In the genomic region with DNA sequence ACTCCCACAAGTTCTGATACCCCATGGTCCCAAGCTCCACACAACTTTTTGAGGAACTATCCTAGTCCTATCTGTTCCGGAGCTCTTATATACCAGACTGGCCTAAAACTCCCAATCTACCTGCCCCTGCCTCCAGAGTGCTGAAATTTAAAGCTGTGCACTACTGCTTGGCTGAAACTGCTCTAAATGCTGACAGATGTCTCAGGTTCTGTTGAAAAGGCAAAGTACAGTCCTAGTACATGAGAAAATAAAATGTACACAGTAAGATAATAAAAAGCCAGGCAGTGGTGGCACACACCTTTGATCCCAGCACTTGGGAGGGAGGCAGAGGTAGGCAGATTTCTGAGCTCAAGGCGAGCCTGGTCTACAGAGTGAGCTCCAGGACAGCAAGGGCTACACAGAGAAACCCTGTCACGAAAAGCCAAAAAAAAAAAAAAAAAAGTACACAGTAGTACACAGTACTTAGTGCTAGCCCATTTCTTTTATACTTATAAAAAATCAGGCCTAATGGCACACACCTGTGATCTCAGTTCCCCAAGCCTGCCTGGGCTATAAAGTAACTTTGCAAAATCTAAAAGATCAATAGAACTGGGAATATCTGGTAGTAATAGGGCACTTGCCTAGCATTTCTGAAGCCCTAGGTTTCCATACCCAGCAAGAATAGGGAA, we compare ENCODE assay signal across 14 mouse cellular contexts. TPM values are rescaled to one million over a fixed set of nuclear protein-coding genes. Genes with fewer than 3 reads are reported as not detected.
DNase-seq lines count a peak whose midpoint lies in the region; ATAC-seq and TF ChIP-seq lines count a peak whose summit lies in the region.
"Had no signal": no experiment of that assay in that cellular context is flagged by ENCODE, and none has a peak within 500 bp of the region (broad histone marks: within the 10 kb centered on the region; RNA-seq: fewer than 3 reads in every experiment).

No protein-coding gene starts in this region.

- TF ChIP-seq RAD21 in MEL (IDR thresholded peaks at IDR 0.05; ENCODE audit: low read depth, low read length) = no peak

- WGBS in heart, embryonic 13.5 days = 57% methylated on average over 3 of the region's 3 CpGs
- 59% methylated on average over 3 of the region's 3 CpGs for WGBS in liver, embryonic 14.5 days (ENCODE audit: insufficient replicate concordance)
- 61% methylated on average over 3 of the region's 3 CpGs for WGBS in forebrain, embryonic 14.5 days

- no peaks in the 10 kb centered on the region for H3K27me3 ChIP-seq in heart, embryonic 13.5 days (replicated peaks)
- no peaks in the 10 kb centered on the region for H3K27me3 ChIP-seq in MEL (ENCODE audit: control insufficient read depth in 1 of 2, insufficient read depth in 2 of 2, low read length in 2 of 2)
- no peaks in the 10 kb centered on the region for H3K27me3 ChIP-seq in liver, embryonic 14.5 days (ENCODE audit: control insufficient read depth, insufficient read depth, low read length)
- H3K27me3 ChIP-seq in forebrain, embryonic 14.5 days (replicated peaks; ENCODE audit: control insufficient read depth, insufficient read depth, low read length) = no peaks in the 10 kb centered on the region
- H3K27me3 ChIP-seq: embryonic facial prominence, embryonic 15.5 days; Patski had no signal

- no peak for ATAC-seq in heart, embryonic 13.5 days (ENCODE audit: extremely low read depth, insufficient number of reproducible peaks, low FRiP score, low TSS enrichment)
- no peak for ATAC-seq in liver, embryonic 14.5 days (ENCODE audit: insufficient read depth)
- ATAC-seq in megakaryocyte, adult 5-6 weeks (ENCODE audit: poor library complexity, severe bottlenecking) = no peak
- no peak for ATAC-seq in forebrain, embryonic 14.5 days
- ATAC-seq: Patski had no signal

- TF ChIP-seq CTCF in MEL (IDR thresholded peaks at IDR 0.05 in 2 of 3, conservative IDR thresholded peaks at IDR 0.05 in 1 of 3; ENCODE audit: control insufficient read depth in 1 of 3, insufficient read depth in 1 of 3, low read depth in 2 of 3, low read length in 3 of 3, poor library complexity in 1 of 3, severe bottlenecking in 1 of 3) = no peak
- TF ChIP-seq CTCF in liver, embryonic 14.5 days (IDR thresholded peaks at IDR 0.05; ENCODE audit: low read depth) = no peak

- peaks cover 28% of the 10 kb centered on the region for H3K4me1 ChIP-seq in heart, embryonic 13.5 days
- peaks cover 15 to 26% of the 10 kb centered on the region in 2 experiments for H3K4me1 ChIP-seq in MEL (ENCODE audit: control insufficient read depth in 1 of 2, insufficient read depth in 2 of 2, low read length in 2 of 2)
- peaks cover 10 to 19% of the 10 kb centered on the region in 2 experiments for H3K4me1 ChIP-seq in liver, embryonic 14.5 days (replicated peaks; ENCODE audit: control insufficient read depth in 2 of 2, insufficient read depth in 2 of 2, low read length in 1 of 2)
- H3K4me1 ChIP-seq in forebrain, embryonic 14.5 days (ENCODE audit: control insufficient read depth, insufficient read depth, low read length) = 0 out of 2 replicates have a peak, but pooled peaks cover 2% of the 10 kb centered on the region

- no peak for TF ChIP-seq EP300 in MEL (IDR thresholded peaks at IDR 0.05; ENCODE audit: low read depth in 1 of 2, low read length in 2 of 2)
- no peak for TF ChIP-seq EP300 in liver, embryonic 14.5 days (IDR thresholded peaks at IDR 0.05; ENCODE audit: low read depth)

- H3K36me3 ChIP-seq in heart, embryonic 13.5 days = peaks cover 26% of the 10 kb centered on the region
- peaks cover 10 to 34% of the 10 kb centered on the region in 2 experiments for H3K36me3 ChIP-seq in MEL (ENCODE audit: control insufficient read depth in 1 of 2, insufficient read depth in 2 of 2, low read length in 2 of 2)
- peaks cover 23% of the 10 kb centered on the region for H3K36me3 ChIP-seq in liver, embryonic 14.5 days (replicated peaks; ENCODE audit: control insufficient read depth, insufficient read depth, low read depth)
- H3K36me3 ChIP-seq in forebrain, embryonic 14.5 days (ENCODE audit: control insufficient read depth, insufficient read depth, low read length) = peaks cover 23% of the 10 kb centered on the region

- no peak overlapping the region for H3K9ac ChIP-seq in heart, embryonic 13.5 days
- peak overlapping the region; percentile 49 for H3K9ac ChIP-seq in MEL (ENCODE audit: control insufficient read depth, low read depth, low read length, poor library complexity, severe bottlenecking)
- H3K9ac ChIP-seq in liver, embryonic 14.5 days (replicated peaks) = no peak overlapping the region
- no peak overlapping the region for H3K9ac ChIP-seq in forebrain, embryonic 14.5 days (ENCODE audit: low read length)
- H3K9ac ChIP-seq: embryonic facial prominence, embryonic 15.5 days had no signal

- H3K4me3 ChIP-seq in heart, embryonic 13.5 days = no peak overlapping the region
- peak overlapping the region in 1 of 2 experiments; percentile 74; a peak in 1 of 4 replicates for H3K4me3 ChIP-seq in MEL (ENCODE audit: control insufficient read depth in 1 of 2, insufficient read depth in 1 of 2, low read depth in 2 of 2, low read length in 2 of 2)
- no peak overlapping the region for H3K4me3 ChIP-seq in liver, embryonic 14.5 days (ENCODE audit: insufficient read depth in 1 of 2, low read depth in 2 of 2, low read length in 2 of 2)
- no peak overlapping the region for H3K4me3 ChIP-seq in forebrain, embryonic 14.5 days (ENCODE audit: low read depth, low read length)
- H3K4me3 ChIP-seq: embryonic facial prominence, embryonic 15.5 days; left cerebral cortex, adult 2 months had no signal

- no peaks in the 10 kb centered on the region for H3K9me3 ChIP-seq in heart, embryonic 13.5 days
- H3K9me3 ChIP-seq in MEL (replicated peaks; ENCODE audit: insufficient read depth, low read length) = no peaks in the 10 kb centered on the region
- no peaks in the 10 kb centered on the region for H3K9me3 ChIP-seq in liver, embryonic 14.5 days (ENCODE audit: control insufficient read depth, low read length)
- no peaks in the 10 kb centered on the region for H3K9me3 ChIP-seq in forebrain, embryonic 14.5 days (replicated peaks; ENCODE audit: control insufficient read depth, low read length)
- H3K9me3 ChIP-seq: embryonic facial prominence, embryonic 15.5 days had no signal

- peak overlapping the region; percentile 92 for H3K4me2 ChIP-seq in heart, embryonic 13.5 days
- H3K4me2 ChIP-seq in liver, embryonic 14.5 days (ENCODE audit: low read depth) = no peak overlapping the region
- H3K4me2 ChIP-seq in forebrain, embryonic 14.5 days (ENCODE audit: low read length) = no peak overlapping the region
- H3K4me2 ChIP-seq: embryonic facial prominence, embryonic 15.5 days had no signal

- H3K27ac ChIP-seq in heart, embryonic 13.5 days (replicated peaks) = no peak overlapping the region
- H3K27ac ChIP-seq in MEL (ENCODE audit: control insufficient read depth, low read depth, low read length) = peak overlapping the region; percentile 37; the same call in 1 of the 2 replicates
- peak overlapping the region; percentile 3 for H3K27ac ChIP-seq in liver, embryonic 14.5 days
- H3K27ac ChIP-seq in forebrain, embryonic 14.5 days (ENCODE audit: low read depth, low read length) = no peak overlapping the region
- H3K27ac ChIP-seq: embryonic facial prominence, embryonic 15.5 days; left cerebral cortex, adult 2 months had no signal

- no peak for DNase-seq in heart, postnatal 4 days
- peak; percentile 52 for DNase-seq in 3T3-L1 (ENCODE audit: low read depth, low spot score)
- DNase-seq in MEL (ENCODE audit: low read depth, low spot score) = peak; percentile 71
- no peak for DNase-seq in liver, embryonic 14.5 days (ENCODE audit: low read depth in 3 of 3, low spot score in 3 of 3)
- DNase-seq in thymus, postnatal 4 days = no peak
- no peak for DNase-seq in forebrain, embryonic 14.5 days (ENCODE audit: low spot score)

- peak; percentile 48 to 70; a peak in 3 of 4 replicates for TF ChIP-seq POLR2A in MEL (IDR thresholded peaks at IDR 0.05; ENCODE audit: control insufficient read depth in 1 of 2, insufficient read depth in 1 of 2, low read depth in 1 of 2, low read length in 2 of 2, poor library complexity in 1 of 2)

- peaks cover 18% of the 10 kb centered on the region for H3K79me2 ChIP-seq in MEL (ENCODE audit: control insufficient read depth, insufficient read depth, low read length, poor library complexity)

RNA-seq across cellular contexts. Expression of a gene that starts 3.0 kb away (rescaled TPM):
- 1,570 and 1,681 TPM in 2 replicates for polyA plus RNA-seq in heart, embryonic 13.5 days (2015; fragmentation: Nextera tagmentation; extraction: Ambion mirVana)
- total RNA-seq in heart, postnatal 4 days (2021) = 1,000 to 10,000 TPM; 1,236 to 1,276 TPM
- total RNA-seq in MEL (2012; rRNA removed) = 320 and 383 TPM in 2 replicates
- 100 to 1,000 TPM; 289 to 926 TPM for polyA plus RNA-seq in MEL (2012; ENCODE audit: insufficient read depth in 1 of 2, insufficient read length in 2 of 2, low read depth in 1 of 2, low replicate concordance in 2 of 2, missing spikeins in 1 of 2)
- 96.0 and 191 TPM in 2 replicates for polyA plus RNA-seq in liver, embryonic 14.5 days (2012; rRNA removed)
- 1,798 and 1,809 TPM in 2 replicates for polyA plus RNA-seq in liver, embryonic 14.5 days (2014; fragmentation: Nextera tagmentation; extraction: Ambion mirVana)
- 1,372 and 1,486 TPM in 2 replicates for total RNA-seq in megakaryocyte, adult 5-6 weeks (2015)
- total RNA-seq in megakaryocyte, adult 5-6 weeks (2017) = 248 and 320 TPM in 2 replicates
- polyA plus RNA-seq in forebrain, embryonic 14.5 days (2014; fragmentation: Nextera tagmentation; extraction: Ambion mirVana) = 1,289 and 1,493 TPM in 2 replicates

RNA-seq across cellular contexts. Expression of a gene that starts 11.5 kb away (rescaled TPM):
- polyA plus RNA-seq in heart, embryonic 13.5 days (2015; fragmentation: Nextera tagmentation; extraction: Ambion mirVana) = not detected in 2 replicates
- not detected for total RNA-seq in heart, postnatal 4 days (2021)
- not detected in 2 replicates for total RNA-seq in MEL (2012; rRNA removed)
- not detected for polyA plus RNA-seq in MEL (2012; ENCODE audit: insufficient read depth in 1 of 2, insufficient read length in 2 of 2, low read depth in 1 of 2, low replicate concordance in 2 of 2, missing spikeins in 1 of 2)
- polyA plus RNA-seq in liver, embryonic 14.5 days (2012; rRNA removed) = not detected in 2 replicates
- polyA plus RNA-seq in liver, embryonic 14.5 days (2014; fragmentation: Nextera tagmentation; extraction: Ambion mirVana) = not detected in 2 replicates
- total RNA-seq in megakaryocyte, adult 5-6 weeks (2015) = not detected in 2 replicates
- total RNA-seq in megakaryocyte, adult 5-6 weeks (2017) = not detected in 2 replicates
- polyA plus RNA-seq in forebrain, embryonic 14.5 days (2014; fragmentation: Nextera tagmentation; extraction: Ambion mirVana) = 0.43 and 0.93 TPM in 2 replicates
- total RNA-seq: adrenal gland, postnatal 4 days; gastrocnemius, adult 18-20 months; hematopoietic stem cell, adult 5-6 weeks; left cerebral cortex, adult 2 months had no signal
- polyA plus RNA-seq: Patski had no signal

RNA-seq across cellular contexts. Expression of a gene that starts 33.2 kb away (rescaled TPM):
- polyA plus RNA-seq in heart, embryonic 13.5 days (2015; fragmentation: Nextera tagmentation; extraction: Ambion mirVana) = 8.0 and 9.3 TPM in 2 replicates
- 1 to 10 TPM; 3.1 to 4.1 TPM for total RNA-seq in heart, postnatal 4 days (2021)
- total RNA-seq in MEL (2012; rRNA removed) = 6.6 and 10.9 TPM in 2 replicates
- 10 to 100 TPM in 1 of 2 experiments, not detected in 1; 34.8 TPM for polyA plus RNA-seq in MEL (2012; ENCODE audit: insufficient read depth in 1 of 2, insufficient read length in 2 of 2, low read depth in 1 of 2, low replicate concordance in 2 of 2, missing spikeins in 1 of 2)
- 0.23 and 0.51 TPM in 2 replicates for polyA plus RNA-seq in liver, embryonic 14.5 days (2012; rRNA removed)
- 0.06 and 0.38 TPM in 2 replicates for polyA plus RNA-seq in liver, embryonic 14.5 days (2014; fragmentation: Nextera tagmentation; extraction: Ambion mirVana)
- total RNA-seq in megakaryocyte, adult 5-6 weeks (2015) = not detected in 2 replicates
- not detected in 2 replicates for total RNA-seq in megakaryocyte, adult 5-6 weeks (2017)
- 55.1 and 81.9 TPM in 2 replicates for polyA plus RNA-seq in forebrain, embryonic 14.5 days (2014; fragmentation: Nextera tagmentation; extraction: Ambion mirVana)
- total RNA-seq: hematopoietic stem cell, adult 5-6 weeks had no signal

RNA-seq across cellular contexts. Expression of a gene that starts 53.1 kb away (rescaled TPM):
- not detected in 2 replicates for polyA plus RNA-seq in heart, embryonic 13.5 days (2015; fragmentation: Nextera tagmentation; extraction: Ambion mirVana)
- total RNA-seq in heart, postnatal 4 days (2021) = not detected
- not detected in 2 replicates for total RNA-seq in MEL (2012; rRNA removed)
- not detected for polyA plus RNA-seq in MEL (2012; ENCODE audit: insufficient read depth in 1 of 2, insufficient read length in 2 of 2, low read depth in 1 of 2, low replicate concordance in 2 of 2, missing spikeins in 1 of 2)
- polyA plus RNA-seq in liver, embryonic 14.5 days (2012; rRNA removed) = not detected in 2 replicates
- polyA plus RNA-seq in liver, embryonic 14.5 days (2014; fragmentation: Nextera tagmentation; extraction: Ambion mirVana) = not detected in 2 replicates
- total RNA-seq in megakaryocyte, adult 5-6 weeks (2015) = not detected in 2 replicates
- total RNA-seq in megakaryocyte, adult 5-6 weeks (2017) = not detected in 2 replicates
- 0.21 TPM in 1 of 2 replicates, not detected in the other for polyA plus RNA-seq in forebrain, embryonic 14.5 days (2014; fragmentation: Nextera tagmentation; extraction: Ambion mirVana)
- total RNA-seq: adrenal gland, postnatal 4 days; gastrocnemius, adult 18-20 months; hematopoietic stem cell, adult 5-6 weeks; left cerebral cortex, adult 2 months had no signal

Comparison
In these comparisons a context has a peak if more than half of its experiments do, and no peak if none do; other contexts are left out.
1. H3K27ac ChIP-seq: peak in MEL (single experiment) and liver, embryonic 14.5 days (single experiment); none in heart, embryonic 13.5 days (single experiment) and forebrain, embryonic 14.5 days (single experiment).
2. DNase-seq: peak in 3T3-L1 (single experiment) and MEL (single experiment); none in heart, postnatal 4 days (single experiment), liver, embryonic 14.5 days (0 of 3), thymus, postnatal 4 days (single experiment) and forebrain, embryonic 14.5 days (single experiment).